Mouse (Mus musculus): ENCODE measurements around the gene Hhipl2.

GRCm38 (mm10) chr1:183374728-183375127, 43.3 kb upstream of the Hhipl2 start:
- no peak for TF ChIP-seq GATA1 (IDR thresholded peaks at IDR 0.05; ENCODE audit: borderline replicate concordance, low read length)
- TF ChIP-seq FLI1 (IDR thresholded peaks at IDR 0.05; ENCODE audit: low read length), result no peak
